Mouse (Mus musculus): Measurements from ENCODE around the gene Pik3r6. TPM values are rescaled to one million over a fixed set of nuclear protein-coding genes. Genes with fewer than 3 reads are reported as not detected.
A peak's percentile ranks its signal among the peaks of the same experiment; 100 is the strongest.

Pik3r6 gene
- total RNA-seq (2021) = 1 to 10 TPM; 3.8 to 4.1 TPM
- long read RNA-seq, experiment 1, partial matches to known transcripts = 4 of 7 reads
- long read RNA-seq, experiment 1, other reads (novel, unspliced or antisense) = 2 of 7 reads
- long read RNA-seq, experiment 2, partial matches to known transcripts = 2 of 6 reads
- long read RNA-seq, experiment 2, other reads (novel, unspliced or antisense) = 3 of 6 reads

- no peak for DNase-seq (ENCODE audit: low spot score in 2 of 2)
- intact Hi-C loops (cut with DNase I) = no loop called here
Measured at GRCm38 (mm10) chr11:68502902-68503629, at the start of gene Pik3r6. Gene Pik3r6 (plus strand): TSS chr11:68503019.

DNA sequence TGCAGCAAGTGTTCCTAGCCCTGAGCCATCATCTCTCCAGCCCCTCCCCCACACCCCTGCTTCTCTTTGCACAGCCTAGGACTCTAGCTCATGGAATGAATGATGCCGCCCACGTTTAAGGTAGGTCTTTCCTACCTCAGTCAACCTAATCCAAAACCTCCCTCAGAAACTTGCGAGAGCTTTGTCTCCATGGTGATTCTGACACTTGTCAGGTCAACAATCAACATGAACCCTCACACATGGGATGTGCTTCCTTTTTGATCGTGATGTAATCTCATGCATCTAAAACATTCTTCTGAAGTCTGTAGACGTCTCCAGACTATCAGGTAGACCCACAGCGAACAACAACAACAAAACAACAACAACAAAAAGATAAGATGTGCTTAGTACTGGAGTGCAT lies 49.5 kb upstream of the Pik3r6 start:
- DNase-seq (ENCODE audit: low spot score in 2 of 2) = no peak
- intact Hi-C loops (cut with DNase I) = no loop called here

DNA sequence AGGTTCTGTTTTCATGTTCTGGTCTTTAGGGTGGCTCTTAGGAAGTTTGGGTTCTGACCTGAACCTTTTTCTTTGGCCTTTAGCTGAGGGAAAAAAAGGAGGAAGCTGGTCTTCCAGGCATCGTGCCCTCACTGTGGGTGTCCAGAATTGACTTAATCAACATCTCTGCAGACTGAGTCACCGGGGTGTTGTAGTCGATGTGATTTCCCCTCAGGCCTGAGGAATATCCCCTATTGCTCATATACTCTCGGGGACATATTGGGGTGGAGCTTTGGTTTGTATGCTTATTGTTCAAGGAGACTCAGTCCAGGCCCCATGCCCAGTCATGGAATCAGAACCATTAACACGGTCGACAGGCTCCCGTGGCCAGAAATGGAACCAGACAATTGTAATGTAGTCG lies 44.7 kb upstream of the Pik3r6 start:
- intact Hi-C loops (cut with DNase I) = no loop called here

DNA sequence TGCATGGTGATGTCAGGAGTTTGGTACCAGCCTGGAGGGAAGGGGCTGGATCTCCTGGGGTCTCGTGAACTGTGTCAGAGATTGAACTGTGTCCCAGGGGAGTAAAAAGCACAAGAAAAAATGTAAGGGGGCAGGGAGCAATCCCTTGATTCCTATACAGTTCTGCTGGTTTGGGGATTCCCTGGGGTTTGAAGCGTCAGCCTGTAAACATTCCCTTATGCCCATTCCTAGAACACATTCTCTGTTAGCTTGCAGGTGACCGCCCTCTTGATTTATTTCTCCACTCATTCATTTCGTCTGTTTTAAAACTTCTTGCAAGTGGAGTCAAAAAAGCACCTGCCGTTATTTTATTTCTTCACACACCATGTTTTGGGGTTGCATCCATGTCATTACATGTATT lies 43.8 kb upstream of the Pik3r6 start:
- DNase-seq (ENCODE audit: low spot score in 2 of 2) = no peak
- intact Hi-C loops (cut with DNase I) = no loop called here

More for the DNA sequence above, 44.7 kb upstream of the Pik3r6 start:
- DNase-seq (ENCODE audit: low spot score in 2 of 2) = no peak

GRCm38 (mm10) chr11:68459486-68459885 lies 43.3 kb upstream of the Pik3r6 start:
- intact Hi-C loops (cut with DNase I) = no loop called here
- DNase-seq (ENCODE audit: low spot score in 2 of 2) = no peak

GRCm38 (mm10) chr11:68462716-68463115 lies 40.1 kb upstream of the Pik3r6 start:
- no peak for DNase-seq (ENCODE audit: low spot score in 2 of 2)
- intact Hi-C loops (cut with DNase I) = no loop called here

GRCm38 (mm10) chr11:68464260-68464659 lies 38.6 kb upstream of the Pik3r6 start:
- intact Hi-C loops (cut with DNase I) = no loop called here
- no peak for DNase-seq (ENCODE audit: low spot score in 2 of 2)

DNA sequence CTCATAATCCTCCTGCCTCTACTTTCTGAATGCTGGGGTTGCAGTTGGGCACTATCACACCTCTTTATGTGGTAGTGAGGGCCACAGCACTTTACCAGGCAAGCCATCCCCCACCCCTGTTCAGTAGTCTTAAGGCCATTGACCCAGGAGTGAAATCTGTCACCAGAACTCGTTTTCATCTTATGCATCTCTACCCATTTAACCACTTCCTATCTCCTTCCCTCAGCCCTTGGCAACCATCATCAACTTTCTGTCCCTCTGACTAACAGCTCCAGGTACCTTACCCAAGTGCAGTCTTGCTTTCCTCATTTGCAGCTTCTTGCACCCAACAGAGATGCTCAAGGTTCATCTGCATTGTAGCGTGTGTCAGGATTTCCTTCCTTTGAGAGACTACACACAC lies 37.7 kb upstream of the Pik3r6 start:
- no peak for DNase-seq (ENCODE audit: low spot score in 2 of 2)
- intact Hi-C loops (cut with DNase I) = no loop called here

DNA sequence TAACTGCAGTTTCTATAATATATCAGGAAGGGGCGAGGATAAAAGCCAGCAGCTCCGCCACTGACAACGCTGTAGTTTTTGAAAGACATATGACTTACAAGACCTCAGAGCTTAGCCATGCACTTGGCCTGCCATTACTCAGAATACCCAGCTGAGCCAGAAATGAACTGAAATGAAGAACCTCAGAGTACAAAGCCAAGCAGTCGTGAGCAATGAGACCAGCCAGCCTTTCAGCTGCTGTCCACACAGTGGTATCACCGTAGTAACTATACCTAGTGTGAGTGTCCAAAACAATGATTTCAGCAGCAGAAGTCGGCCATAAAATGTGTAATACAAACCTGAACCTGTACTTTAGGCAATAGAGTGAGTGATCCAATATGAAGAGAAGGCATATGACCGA lies 35.4 kb upstream of the Pik3r6 start:
- no peak for DNase-seq (ENCODE audit: low spot score in 2 of 2)
- intact Hi-C loops (cut with DNase I) = no loop called here

DNA sequence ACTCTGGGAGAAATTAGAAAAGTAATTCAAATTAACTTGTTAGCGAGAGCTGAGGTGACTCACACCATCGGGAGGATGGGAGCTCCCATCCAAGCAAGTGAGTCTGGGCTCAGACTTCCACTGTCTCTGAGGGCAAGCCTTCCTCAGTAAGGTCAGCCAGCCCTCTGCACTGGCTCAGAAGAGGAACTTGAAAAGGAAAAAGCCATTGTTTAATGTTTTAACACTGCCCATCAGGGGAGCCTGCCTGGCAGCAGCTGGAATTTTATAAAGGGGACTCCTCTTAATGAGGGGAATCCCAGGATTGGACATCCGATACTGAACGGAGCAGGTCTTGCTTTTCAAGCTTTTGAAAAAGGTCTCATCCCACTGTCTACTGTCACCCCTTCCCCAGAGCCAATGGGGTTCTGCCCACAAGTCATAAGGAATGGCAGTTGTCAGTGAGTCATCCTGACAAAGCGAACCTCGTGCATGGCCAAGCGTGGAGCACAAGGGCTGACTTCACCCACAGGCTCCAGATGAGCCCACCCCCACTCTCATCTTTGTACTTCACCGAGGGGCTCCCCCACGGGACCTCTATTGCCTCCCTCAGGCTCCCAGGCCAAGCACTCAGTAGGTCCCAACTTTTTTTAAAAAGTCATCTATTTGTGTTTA lies 34.7 kb upstream of the Pik3r6 start:
- intact Hi-C loops (cut with DNase I) = no loop called here
- no peak for DNase-seq (ENCODE audit: low spot score in 2 of 2)

GRCm38 (mm10) chr11:68468886-68469285 lies 33.9 kb upstream of the Pik3r6 start:
- intact Hi-C loops (cut with DNase I) = no loop called here
- DNase-seq (ENCODE audit: low spot score in 2 of 2) = no peak

DNA sequence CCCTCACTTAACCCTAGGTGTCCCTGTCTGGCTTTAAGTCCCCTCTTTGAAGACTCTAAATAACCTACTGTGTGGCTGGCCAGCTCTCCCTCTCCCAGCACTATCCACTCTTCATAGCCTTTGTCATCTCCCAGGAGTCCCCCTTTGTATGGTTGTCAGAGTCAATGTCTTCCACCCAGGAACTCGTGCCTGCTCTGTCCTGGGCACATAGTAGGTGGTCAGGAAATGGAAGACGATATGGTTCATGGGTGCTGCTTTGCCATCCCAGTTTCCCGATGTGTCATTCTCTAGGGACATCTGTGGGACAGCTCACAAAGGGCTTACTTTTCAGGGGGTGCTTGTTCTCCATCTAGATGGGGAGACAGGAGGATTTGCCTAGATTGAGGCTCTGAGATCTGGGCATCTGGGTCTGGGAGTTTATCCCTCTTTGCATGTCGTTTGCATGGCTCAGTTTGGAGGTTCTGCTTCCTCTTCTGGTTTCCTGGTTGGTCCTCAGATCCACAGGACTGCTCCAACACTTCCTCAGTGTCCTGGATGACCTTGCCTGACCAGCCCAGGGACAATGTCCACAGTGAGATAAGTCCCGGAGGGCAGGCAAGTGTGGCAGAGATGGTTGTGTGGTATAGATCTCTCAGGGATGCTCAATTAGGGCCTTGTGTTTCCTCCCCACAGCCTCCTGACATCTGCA lies 30.5 kb upstream of the Pik3r6 start:
- no peak for DNase-seq (ENCODE audit: low spot score in 2 of 2)
- intact Hi-C loops (cut with DNase I) = loop anchor here (5.0 kb wide), 1 partner anchor 35 kb away; no protein-coding TSS in a partner anchor

DNA sequence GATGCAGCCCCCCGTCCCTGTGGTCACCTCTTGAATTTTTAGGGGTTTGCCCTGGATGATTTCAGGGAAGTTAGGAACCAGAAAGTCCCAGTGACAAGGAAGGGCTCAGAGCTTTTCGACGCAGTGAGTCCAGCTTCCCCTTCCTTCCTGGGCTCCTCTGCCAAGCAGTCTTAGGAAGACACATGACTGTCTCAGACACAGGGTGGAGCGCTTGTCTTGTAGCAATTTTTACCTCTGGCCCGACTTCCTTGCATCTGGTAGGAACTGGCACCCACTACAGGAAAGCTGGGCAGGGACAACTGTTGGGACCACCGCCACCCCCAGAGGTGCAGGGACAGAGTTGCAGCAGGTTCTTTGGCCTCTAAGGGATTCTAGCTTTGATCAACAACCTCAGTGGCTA lies 28.2 kb upstream of the Pik3r6 start:
- peak in 1 of 2 experiments; percentile 35 for DNase-seq (ENCODE audit: low spot score in 2 of 2)
- intact Hi-C loops (cut with DNase I) = loop anchor here (5.0 kb wide), 1 partner anchor 37 kb away; no protein-coding TSS in a partner anchor

DNA sequence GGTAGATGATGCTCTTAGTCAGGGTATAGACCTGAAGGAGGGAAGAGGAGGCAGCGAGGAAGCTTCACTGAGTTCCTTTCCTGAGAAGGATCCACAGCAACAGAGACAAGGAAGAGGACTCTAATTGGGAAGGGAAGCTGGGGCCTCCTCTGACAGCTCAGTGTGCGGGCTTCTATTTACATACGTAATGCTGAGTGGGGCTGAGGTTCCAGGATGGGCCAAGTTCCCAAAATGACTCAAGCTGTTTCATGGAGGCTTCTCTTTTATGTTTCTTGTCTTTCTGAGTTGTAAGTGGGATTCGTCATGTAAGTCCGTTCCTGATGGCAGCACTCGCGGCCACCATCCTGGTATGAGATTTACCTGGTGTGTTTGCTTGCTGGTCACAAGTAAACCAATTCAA lies 27.1 kb upstream of the Pik3r6 start:
- intact Hi-C loops (cut with DNase I) = no loop called here
- peak in 1 of 2 experiments; percentile 33 for DNase-seq (ENCODE audit: low spot score in 2 of 2)

- intact Hi-C loops (cut with DNase I) = no loop called here
- no peak for DNase-seq (ENCODE audit: low spot score in 2 of 2)
Measured at GRCm38 (mm10) chr11:68477661-68478060, 25.2 kb upstream of the Pik3r6 start.

DNA sequence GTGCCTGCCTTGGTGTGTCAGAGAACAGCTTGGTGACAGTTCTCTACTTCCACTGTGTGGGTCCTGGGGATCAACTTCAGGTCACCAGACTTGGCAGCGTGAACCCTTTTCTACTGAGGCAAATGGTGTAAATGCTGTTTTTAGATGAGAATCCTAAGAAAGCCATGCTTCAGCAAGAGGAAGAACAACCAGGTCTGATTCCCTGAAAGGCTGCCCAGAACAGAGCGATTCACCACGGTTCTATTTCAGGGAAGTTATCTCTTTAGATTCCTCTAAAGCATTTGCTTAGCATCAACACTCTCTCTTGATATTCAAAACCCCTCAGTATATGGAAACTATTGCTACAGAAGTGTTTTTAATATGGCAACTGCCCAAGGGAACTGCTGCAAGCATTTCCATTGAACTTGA lies 24.2 kb upstream of the Pik3r6 start:
- DNase-seq (ENCODE audit: low spot score in 2 of 2) = peak; percentile 45 to 75
- intact Hi-C loops (cut with DNase I) = no loop called here

DNA sequence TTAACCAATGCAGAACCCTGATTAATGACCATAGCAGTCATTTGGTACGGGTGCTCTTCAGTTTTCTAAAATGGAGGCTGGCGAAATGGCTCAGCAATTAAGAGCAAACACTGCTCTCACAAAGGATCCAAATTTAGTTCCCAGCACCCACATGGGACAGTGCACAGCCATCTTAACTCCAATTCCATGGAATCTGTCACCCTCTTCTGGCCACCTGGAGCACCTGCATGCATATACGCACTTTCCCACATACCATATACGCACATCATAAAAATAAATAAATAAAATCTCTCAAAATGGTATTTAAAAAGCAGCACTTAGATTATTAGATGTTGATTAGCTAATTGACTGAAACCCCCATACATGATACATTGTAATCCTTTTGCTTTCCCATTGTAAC lies 22.2 kb upstream of the Pik3r6 start:
- intact Hi-C loops (cut with DNase I) = loop anchor here (10.0 kb wide), 1 partner anchor 324 kb away; no protein-coding TSS in a partner anchor
- DNase-seq (ENCODE audit: low spot score in 2 of 2) = no peak

- no peak for DNase-seq (ENCODE audit: low spot score in 2 of 2)
- intact Hi-C loops (cut with DNase I) = loop anchor here (10.0 kb wide), 1 partner anchor 323 kb away; no protein-coding TSS in a partner anchor
Measured at GRCm38 (mm10) chr11:68482001-68482400, 20.8 kb upstream of the Pik3r6 start.

DNA sequence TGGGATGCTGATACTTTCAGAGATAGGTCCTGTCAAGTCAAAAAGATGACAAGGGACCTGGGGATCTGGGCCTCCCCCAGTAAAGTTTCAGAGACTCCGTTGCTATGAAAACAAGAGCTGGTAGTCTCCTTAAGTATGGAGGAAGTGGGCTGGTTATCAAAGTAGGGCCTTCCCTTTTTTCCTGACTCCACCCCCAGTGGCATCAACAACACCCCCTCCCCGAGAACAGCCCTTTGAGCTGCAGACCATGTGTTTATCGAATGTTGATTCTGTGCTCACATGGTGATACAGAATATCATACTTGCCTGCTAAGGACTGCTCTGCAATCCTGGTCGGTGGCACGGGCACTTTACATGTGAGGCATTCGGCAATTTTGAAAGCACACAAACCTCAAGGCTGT lies 19.6 kb upstream of the Pik3r6 start:
- DNase-seq (ENCODE audit: low spot score in 2 of 2) = no peak

GRCm38 (mm10) chr11:68484431-68484830 lies 18.4 kb upstream of the Pik3r6 start:
- intact Hi-C loops (cut with DNase I) = loop anchor here (10.0 kb wide), 1 partner anchor 320 kb away; no protein-coding TSS in a partner anchor
- DNase-seq (ENCODE audit: low spot score in 2 of 2) = no peak

More for the DNA sequence above, 19.6 kb upstream of the Pik3r6 start:
- intact Hi-C loops (cut with DNase I) = loop anchor here (10.0 kb wide), 1 partner anchor 322 kb away; no protein-coding TSS in a partner anchor

Data from left cerebral cortex, postnatal 14 days (tissue).